In the genomic region with DNA sequence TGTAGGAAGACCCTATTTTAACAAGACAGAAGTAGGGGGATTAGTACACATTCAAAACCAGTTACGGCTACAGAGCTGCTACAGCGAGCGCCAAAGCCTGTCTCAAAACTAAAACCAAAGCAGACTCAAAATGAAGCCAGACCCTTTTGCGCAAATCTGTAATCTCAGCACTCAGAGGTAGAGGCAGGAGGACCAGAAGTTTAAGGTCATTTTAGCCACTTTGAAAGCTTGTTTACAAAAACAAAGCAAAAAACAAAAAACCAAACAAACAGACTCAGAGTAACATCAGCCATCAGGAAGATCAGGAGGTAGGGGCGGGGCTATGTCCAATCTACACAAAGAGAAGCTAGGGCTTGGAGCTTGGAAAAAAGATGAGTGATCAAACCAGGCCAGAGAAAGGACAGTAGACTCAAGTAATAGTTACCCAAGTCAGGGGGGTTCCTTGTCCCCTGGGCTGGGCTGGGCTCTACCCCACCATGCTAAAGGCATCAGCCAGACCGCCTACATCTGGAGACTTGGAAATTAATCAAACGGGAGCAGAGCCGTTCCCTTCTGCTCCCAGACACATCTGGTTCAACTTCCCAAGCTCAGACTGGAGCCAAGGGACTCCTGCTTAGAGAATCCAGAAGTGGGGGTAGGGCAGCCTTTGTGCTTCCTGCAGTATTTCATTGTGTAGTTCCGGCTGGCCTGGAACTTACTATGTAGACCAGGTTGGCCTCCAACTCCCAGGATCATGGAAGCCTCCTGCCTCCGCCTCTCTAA, we compare ENCODE assay signal across 8 mouse cellular contexts. TPM values are rescaled to one million over a fixed set of nuclear protein-coding genes. Genes with fewer than 3 reads are reported as not detected.
DNase-seq lines count a peak whose midpoint lies in the region; ATAC-seq lines count a peak whose summit lies in the region.

No protein-coding gene starts in this region.

- no peak overlapping the region for H3K4me3 ChIP-seq in heart, embryonic 11.5 days (ENCODE audit: low read depth, low read length)
- H3K4me3 ChIP-seq in limb, embryonic 15.5 days, result peak overlapping the region; percentile 59

- DNase-seq in thymus, postnatal 0 days (ENCODE audit: low spot score), result peak; percentile 28
- DNase-seq in thymus, postnatal 4 days, result no peak
- DNase-seq in right cerebral cortex, postnatal 14 days, result no peak
- no peak for DNase-seq in spleen, adult 18-20 months
- DNase-seq in natural killer cell, adult 2 months (ENCODE audit: low spot score in 2 of 2), result no peak

- H3K9ac ChIP-seq in heart, embryonic 11.5 days (ENCODE audit: low read depth, low read length), result no peak overlapping the region
- H3K9ac ChIP-seq in limb, embryonic 15.5 days, result no peak overlapping the region

- ATAC-seq in heart, embryonic 11.5 days (replicated peaks; ENCODE audit: insufficient number of reproducible peaks, low FRiP score, low TSS enrichment), result no peak
- ATAC-seq in limb, embryonic 15.5 days (ENCODE audit: insufficient number of reproducible peaks, low FRiP score, low TSS enrichment, low read depth), result peak; percentile 50
- no peak for ATAC-seq in cerebellum, adult (ENCODE audit: insufficient number of reproducible peaks, low FRiP score, low TSS enrichment)

- no peaks in the 10 kb centered on the region for H3K9me3 ChIP-seq in heart, embryonic 11.5 days (replicated peaks; ENCODE audit: control insufficient read depth, low read length)
- no peaks in the 10 kb centered on the region for H3K9me3 ChIP-seq in limb, embryonic 15.5 days

- H3K36me3 ChIP-seq in heart, embryonic 11.5 days (ENCODE audit: control insufficient read depth, insufficient read depth, low read length), result no peaks in the 10 kb centered on the region
- H3K36me3 ChIP-seq in limb, embryonic 15.5 days, result no peaks in the 10 kb centered on the region

- 68% methylated on average over 10 of the region's 10 CpGs for WGBS in heart, embryonic 11.5 days (ENCODE audit: insufficient replicate concordance)
- 45% methylated on average over 10 of the region's 10 CpGs for WGBS in limb, embryonic 15.5 days

- H3K4me2 ChIP-seq in heart, embryonic 11.5 days, result peak overlapping the region; percentile 20; the same call in 1 of the 2 replicates
- H3K4me2 ChIP-seq in limb, embryonic 15.5 days, result peak overlapping the region; percentile 92

- no peak overlapping the region for H3K27ac ChIP-seq in heart, embryonic 11.5 days (ENCODE audit: low read depth, low read length)
- peak overlapping the region; percentile 81 for H3K27ac ChIP-seq in limb, embryonic 15.5 days

- H3K27me3 ChIP-seq in heart, embryonic 11.5 days (ENCODE audit: control insufficient read depth, insufficient read depth, low read length), result no peaks in the 10 kb centered on the region
- H3K27me3 ChIP-seq in limb, embryonic 15.5 days, result no peaks in the 10 kb centered on the region

- H3K4me1 ChIP-seq in heart, embryonic 11.5 days (ENCODE audit: control insufficient read depth, insufficient read depth, low read length), result peaks cover 24% of the 10 kb centered on the region
- peaks cover 47% of the 10 kb centered on the region for H3K4me1 ChIP-seq in limb, embryonic 15.5 days

RNA-seq across cellular contexts. Expression of a gene that starts 2.0 kb away (rescaled TPM):
- polyA plus RNA-seq in thymus, postnatal 0 days (2015; fragmentation: Nextera tagmentation; extraction: Ambion mirVana), result 71.6 and 74.7 TPM in 2 replicates
- 17.6 and 18.8 TPM in 2 replicates for polyA plus RNA-seq in heart, embryonic 11.5 days (2014; fragmentation: Nextera tagmentation; extraction: Ambion mirVana)
- 46.1 and 52.6 TPM in 2 replicates for polyA plus RNA-seq in limb, embryonic 15.5 days (2015; fragmentation: Nextera tagmentation; extraction: Ambion mirVana)

RNA-seq across cellular contexts. Expression of a gene that starts 24.2 kb away (rescaled TPM):
- 325 and 328 TPM in 2 replicates for polyA plus RNA-seq in thymus, postnatal 0 days (2015; fragmentation: Nextera tagmentation; extraction: Ambion mirVana)
- polyA plus RNA-seq in heart, embryonic 11.5 days (2014; fragmentation: Nextera tagmentation; extraction: Ambion mirVana), result 143 and 150 TPM in 2 replicates
- polyA plus RNA-seq in limb, embryonic 15.5 days (2015; fragmentation: Nextera tagmentation; extraction: Ambion mirVana), result 126 and 127 TPM in 2 replicates

RNA-seq across cellular contexts. Expression of a gene that starts 40.2 kb away (rescaled TPM):
- polyA plus RNA-seq in thymus, postnatal 0 days (2015; fragmentation: Nextera tagmentation; extraction: Ambion mirVana), result 38.8 and 44.8 TPM in 2 replicates
- polyA plus RNA-seq in heart, embryonic 11.5 days (2014; fragmentation: Nextera tagmentation; extraction: Ambion mirVana), result 17.0 and 21.2 TPM in 2 replicates
- polyA plus RNA-seq in limb, embryonic 15.5 days (2015; fragmentation: Nextera tagmentation; extraction: Ambion mirVana), result 19.6 and 20.0 TPM in 2 replicates
